ENCODE assay signal across 7 mouse cellular contexts in the genomic region with DNA sequence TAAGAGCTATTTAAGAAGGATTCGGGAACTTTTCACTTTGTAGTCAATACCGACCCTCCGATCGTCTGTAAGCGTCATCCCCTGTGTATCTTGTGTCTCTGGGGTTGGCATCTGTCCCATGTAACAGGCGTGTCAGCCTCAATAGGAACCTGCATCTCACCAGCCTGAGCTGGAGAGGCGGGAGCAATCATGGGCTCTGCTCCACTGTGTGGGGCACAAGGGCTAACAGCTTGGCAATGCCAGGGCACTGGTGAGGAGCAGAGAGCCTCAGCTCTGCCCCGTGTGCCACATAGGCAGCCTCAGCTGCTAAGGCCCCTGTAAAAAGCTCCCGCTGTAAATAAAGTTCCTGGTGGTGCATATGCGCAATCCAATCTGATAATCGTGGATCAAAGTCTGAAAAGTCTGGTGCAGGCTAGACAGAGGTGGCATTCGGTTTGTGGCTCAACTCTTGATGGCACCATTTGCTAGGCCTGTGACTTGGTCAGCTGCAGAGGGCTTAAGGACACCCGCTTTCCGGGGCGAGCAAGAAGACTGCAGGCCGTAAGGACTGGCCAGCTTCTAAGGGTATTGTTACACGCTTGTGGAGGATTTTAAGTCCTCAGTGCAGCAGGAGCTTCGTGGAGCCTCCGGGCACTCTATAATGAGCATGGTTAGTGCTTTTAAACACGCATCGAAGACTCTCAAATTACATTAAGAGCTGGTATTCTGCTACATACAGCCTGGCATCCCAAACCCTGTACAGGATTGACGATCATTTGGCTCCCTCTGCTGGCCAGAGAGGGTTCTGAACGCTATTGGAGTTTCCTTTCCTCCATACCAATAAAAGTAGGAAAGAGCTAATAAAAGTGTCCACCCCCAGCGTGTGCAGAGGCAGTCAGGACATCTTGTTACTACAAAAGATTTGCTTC. TPM values are rescaled to one million over a fixed set of nuclear protein-coding genes. Genes with fewer than 3 reads are reported as not detected.
DNase-seq lines count a peak whose midpoint lies in the region; ATAC-seq lines count a peak whose summit lies in the region.

No protein-coding gene starts in this region.

- intact Hi-C loops in left cerebral cortex, postnatal 14 days (cut with DNase I): loop anchor here (1.0 to 10.0 kb wide), 5 partner anchors 60 to 636 kb away; partner anchors contain the start of genes Cdc42ep4 and Slc39a11

- H3K27me3 ChIP-seq in intestine, embryonic 15.5 days (replicated peaks): no peaks in the 10 kb centered on the region
- peaks cover 8% of the 10 kb centered on the region; the same call in 1 of the 2 replicates for H3K27me3 ChIP-seq in midbrain, embryonic 12.5 days

- DNase-seq in adrenal gland, adult 18-20 months (ENCODE audit: low spot score in 2 of 2): peak; percentile 82 to 83
- peak; percentile 97 for DNase-seq in embryo, embryonic 10.5 days (ENCODE audit: low spot score)
- DNase-seq in gastrocnemius, postnatal 25 days: peak; percentile 50
- DNase-seq in left cerebral cortex, postnatal 14 days (ENCODE audit: low spot score in 2 of 2): peak; percentile 82 to 90
- peak; percentile 74 for DNase-seq in spleen, adult 12 weeks (ENCODE audit: low spot score)

- H3K4me3 ChIP-seq in intestine, embryonic 15.5 days (replicated peaks): no peak overlapping the region
- no peak overlapping the region for H3K4me3 ChIP-seq in midbrain, embryonic 12.5 days

- WGBS in intestine, embryonic 15.5 days: 43% methylated on average over 24 of the region's 24 CpGs
- WGBS in midbrain, embryonic 12.5 days: 49% methylated on average over 24 of the region's 24 CpGs

- no peaks in the 10 kb centered on the region for H3K9me3 ChIP-seq in intestine, embryonic 15.5 days
- H3K9me3 ChIP-seq in midbrain, embryonic 12.5 days: no peaks in the 10 kb centered on the region

- ATAC-seq in intestine, embryonic 15.5 days: peak; percentile 78
- peak; percentile 66 for ATAC-seq in midbrain, embryonic 12.5 days (ENCODE audit: low FRiP score, low read depth)

- H3K27ac ChIP-seq in intestine, embryonic 15.5 days: peak overlapping the region; percentile 52; the same call in 1 of the 2 replicates
- H3K27ac ChIP-seq in midbrain, embryonic 12.5 days (replicated peaks): no peak overlapping the region; the same call in 1 of the 2 replicates

- H3K36me3 ChIP-seq in intestine, embryonic 15.5 days: no peaks in the 10 kb centered on the region
- peaks cover 4% of the 10 kb centered on the region; the same call in 1 of the 2 replicates for H3K36me3 ChIP-seq in midbrain, embryonic 12.5 days

- H3K4me2 ChIP-seq in intestine, embryonic 15.5 days (replicated peaks): peak overlapping the region; percentile 22; the same call in 1 of the 2 replicates
- no peak overlapping the region for H3K4me2 ChIP-seq in midbrain, embryonic 12.5 days (replicated peaks)

- no peak overlapping the region for H3K9ac ChIP-seq in intestine, embryonic 15.5 days
- no peak overlapping the region for H3K9ac ChIP-seq in midbrain, embryonic 12.5 days (replicated peaks)

- peaks cover 24% of the 10 kb centered on the region for H3K4me1 ChIP-seq in intestine, embryonic 15.5 days (replicated peaks)
- peaks cover 22% of the 10 kb centered on the region for H3K4me1 ChIP-seq in midbrain, embryonic 12.5 days

RNA-seq across cellular contexts. Expression of gene Cdc42ep4, which starts 59.2 kb away (rescaled TPM):
- total RNA-seq in adrenal gland, adult 18-20 months (2021): 100 to 1,000 TPM in 1 of 2 experiments, 10 to 100 TPM in 1; 70.0 to 160 TPM
- 1 to 10 TPM; 5.2 to 7.3 TPM for total RNA-seq in gastrocnemius, postnatal 25 days (2021)
- 54.4 and 57.8 TPM in 2 replicates for polyA plus RNA-seq in intestine, embryonic 15.5 days (2015; fragmentation: Nextera tagmentation; extraction: Ambion mirVana)
- 10 to 100 TPM; 35.4 to 43.3 TPM for total RNA-seq in left cerebral cortex, postnatal 14 days (2021)
- polyA plus RNA-seq in midbrain, embryonic 12.5 days (2016; fragmentation: Nextera tagmentation; extraction: Ambion mirVana): 102 and 104 TPM in 2 replicates

Comparison
In these comparisons a context has a peak if more than half of its experiments do, and no peak if none do; other contexts are left out.
1. RNA of gene Cdc42ep4, which starts 59.2 kb away (total RNA-seq): 70.0 to 160 TPM in adrenal gland, adult 18-20 months and 35.4 to 43.3 TPM in left cerebral cortex, postnatal 14 days; 5.2 to 7.3 TPM in gastrocnemius, postnatal 25 days; every median in the first group is over 4 times any median in the second.
2. Peak in every context shown above with its lines, with median percentiles within 50 percentile points of each other: DNase-seq.